8 mouse cellular contexts compared by ENCODE assay signal in the genomic region with DNA sequence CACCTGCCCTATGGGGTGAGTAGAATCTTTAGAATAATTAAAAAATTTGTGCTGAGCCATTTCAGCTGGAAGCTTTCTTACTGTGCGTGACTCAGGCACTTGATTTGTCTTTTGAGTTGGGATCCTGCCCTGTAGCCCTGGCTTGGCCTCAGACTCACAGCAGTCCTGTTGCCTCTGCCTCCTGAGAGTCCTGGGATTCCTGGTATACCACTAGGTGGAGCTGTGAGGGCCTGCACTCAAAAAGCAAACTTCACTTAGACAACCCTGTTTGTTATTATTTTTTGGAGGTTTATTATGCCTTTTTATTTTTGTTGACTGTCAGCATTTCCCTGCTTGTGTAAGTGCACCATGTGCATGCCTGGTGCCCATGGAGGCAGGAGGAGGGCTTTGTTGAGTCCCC. TPM values are rescaled to one million over a fixed set of nuclear protein-coding genes. Genes with fewer than 3 reads are reported as not detected.
DNase-seq lines count a peak whose midpoint lies in the region.

No protein-coding gene starts in this region.

- DNase-seq in heart, postnatal 4 days = peak; percentile 38
- DNase-seq in heart, postnatal 36 days = no peak
- peak; percentile 36 to 41 for DNase-seq in B cell, adult 2 months
- peak; percentile 65 for DNase-seq in NIH3T3 (ENCODE audit: low read depth)
- peak; percentile 57 for DNase-seq in induced T-regulatory cell, adult 2 months (ENCODE audit: low read depth)
- DNase-seq in thymus, postnatal 4 days = peak; percentile 39
- no peak for DNase-seq in left cerebral cortex, adult 11 months (ENCODE audit: low spot score)
- no peak for DNase-seq in layer of hippocampus, postnatal 36 days

- intact Hi-C loops in heart, postnatal 36 days (cut with DNase I) = no loop called here

RNA-seq across cellular contexts. Expression of gene Tyw1, which starts 11.9 kb away (rescaled TPM):
- 10 to 100 TPM in 1 of 2 experiments, 1 to 10 TPM in 1; 9.6 to 11.4 TPM for total RNA-seq in heart, postnatal 4 days (2021)
- total RNA-seq in heart, postnatal 36 days (2021) = 10 to 100 TPM in 1 of 2 experiments, 1 to 10 TPM in 1; 8.6 to 10.2 TPM
- 10 to 100 TPM; 15.2 to 18.2 TPM for total RNA-seq in layer of hippocampus, postnatal 36 days (2021)

RNA-seq across cellular contexts. Expression of gene Sbds, which starts 12.0 kb away (rescaled TPM):
- total RNA-seq in heart, postnatal 4 days (2021) = 10 to 100 TPM; 45.6 to 46.4 TPM
- total RNA-seq in heart, postnatal 36 days (2021) = 10 to 100 TPM; 47.1 to 49.6 TPM
- total RNA-seq in layer of hippocampus, postnatal 36 days (2021) = 10 to 100 TPM; 76.4 to 78.2 TPM

RNA-seq across cellular contexts. Expression of gene Tmem248, which starts 50.4 kb away (rescaled TPM):
- total RNA-seq in heart, postnatal 4 days (2021) = 10 to 100 TPM; 39.1 to 40.9 TPM
- total RNA-seq in heart, postnatal 36 days (2021) = 10 to 100 TPM; 34.4 to 38.5 TPM
- 10 to 100 TPM; 39.0 to 41.0 TPM for total RNA-seq in layer of hippocampus, postnatal 36 days (2021)

Comparison
In these comparisons a context has a peak if more than half of its experiments do, and no peak if none do; other contexts are left out.
1. DNase-seq: peak in heart, postnatal 4 days (single experiment), B cell, adult 2 months (2 of 2), NIH3T3 (single experiment), induced T-regulatory cell, adult 2 months (single experiment) and thymus, postnatal 4 days (single experiment); none in heart, postnatal 36 days (0 of 2), left cerebral cortex, adult 11 months (single experiment) and layer of hippocampus, postnatal 36 days (0 of 2).